Mouse (Mus musculus) limb, embryonic 14.5 days (tissue): Measurements from ENCODE around the gene Klhdc8a. TPM values are rescaled to one million over a fixed set of nuclear protein-coding genes. Genes with fewer than 3 reads are reported as not detected.

Source experiments
- ATAC-seq: fragments of 200-750 bp; cut with Nextera tagmentation; 2 replicates; pipeline ENCODE4 v1.8.0; 2017; ENCODE audit warnings: low read depth, moderate number of reproducible peaks, moderate TSS enrichment; ENCODE audit not compliant: low FRiP score
- DNase-seq: peaks from one replicate; pipeline ENCODE4 v3.0.0-alpha.2; 2015; ENCODE audit warnings: low spot score
- H3K27ac ChIP-seq: fragments of 300-500 bp; sonication (generic); replicated peaks from 2 replicates; pipeline ENCODE4 v1.5.1; 2014; ENCODE audit warnings: low read depth, mild to moderate bottlenecking, low read length, moderate library complexity, mixed read lengths
- H3K27me3 ChIP-seq: fragments of 300-500 bp; sonication (generic); 2 replicates; pipeline ENCODE4 v1.6.1; 2014; ENCODE audit warnings: low read length, mixed read lengths; ENCODE audit not compliant: control insufficient read depth, insufficient read depth
- H3K36me3 ChIP-seq: fragments of 300-500 bp; sonication (generic); 2 replicates; pipeline ENCODE4 v1.6.1; 2014; ENCODE audit warnings: mild to moderate bottlenecking, low read length, moderate library complexity, mixed read lengths; ENCODE audit not compliant: control insufficient read depth, insufficient read depth
- H3K4me1 ChIP-seq: fragments of 300-500 bp; sonication (generic); 2 replicates; pipeline ENCODE4 v1.6.1; 2014; ENCODE audit warnings: antibody characterized with exemption, low read length, mixed read lengths; ENCODE audit not compliant: control insufficient read depth, insufficient read depth
- H3K4me2 ChIP-seq: fragments of 300-500 bp; sonication (generic); replicated peaks from 2 replicates; pipeline ENCODE4 v1.6.1; 2014; ENCODE audit warnings: low read depth, mild to moderate bottlenecking, low read length, moderate library complexity; ENCODE audit not compliant: severe bottlenecking
- H3K4me3 ChIP-seq: fragments of 300-500 bp; sonication (generic); replicated peaks from 2 replicates; pipeline ENCODE4 v1.5.1; 2014; ENCODE audit warnings: low read length
- H3K9ac ChIP-seq: fragments of 300-500 bp; sonication (generic); 2 replicates; pipeline ENCODE4 v1.6.1; 2014; ENCODE audit warnings: mild to moderate bottlenecking, low read depth, low read length, moderate library complexity; ENCODE audit not compliant: severe bottlenecking
- H3K9me3 ChIP-seq: fragments of 300-500 bp; sonication (generic); 2 replicates; pipeline ENCODE4 v1.6.1; 2016; ENCODE audit warnings: low read length; ENCODE audit not compliant: control insufficient read depth
- POLR2A ChIP-seq: fragments of 200-500 bp; IDR thresholded peaks from 2 replicates; pipeline ENCODE4 v1.8.0; 2012; ENCODE audit warnings: inconsistent platforms, mild to moderate bottlenecking, moderate library complexity, borderline replicate concordance; ENCODE audit not compliant: insufficient read depth, insufficient read length; ENCODE audit errors: extremely low read depth
- WGBS: fragments of 180-500 bp; shearing (Covaris S2); extraction: QIAGEN DNeasy Blood & Tissue Kit; methylation state at CpG from one replicate; pipeline ENCODE4 v1.1.7; 2014; 5-methylcytosine and 5-hydroxymethylcytosine counted together
- polyA plus RNA-seq, 2 experiments: library from polyadenylated mRNA; depleted of rRNA in 1 of 2; stranded (reverse) in 1 of 2; unstranded in 1 of 2; fragments of >200 nt; fragmentation: Nextera tagmentation in 1 of 2; extraction: Ambion mirVana in 1 of 2; gene quantifications; 2 replicates each; pipeline versions ENCODE4 v1.2.1 to v1.2.3; 2012 to 2014

Klhdc8a gene
- polyA plus RNA-seq, 2 experiments = 0.07 to 0.10 TPM

- no peaks in the 10 kb centered on the region for H3K27me3 ChIP-seq
- no peak overlapping the region for H3K4me2 ChIP-seq
- H3K9me3 ChIP-seq = no peaks in the 10 kb centered on the region
- no peaks in the 10 kb centered on the region for H3K36me3 ChIP-seq
- no peak overlapping the region for H3K4me3 ChIP-seq
- peak; percentile 38; the same call in 1 of the 2 replicates for ATAC-seq
- H3K4me1 ChIP-seq = peaks cover 17% of the 10 kb centered on the region
- no peak overlapping the region for H3K9ac ChIP-seq
- peak overlapping the region; percentile 43; the same call in 1 of the 2 replicates for H3K27ac ChIP-seq
- WGBS = 33% methylated on average over 11 of the region's 11 CpGs
- DNase-seq = no peak
- TF ChIP-seq POLR2A = no peak
Observed at GRCm38 (mm10) chr1:132290921-132291675, 7.3 kb upstream of the Klhdc8a start.

GRCm38 (mm10) chr1:132291706-132292105 lies 6.7 kb upstream of the Klhdc8a start:
- ATAC-seq = peak; percentile 36; the same call in 1 of the 2 replicates
- TF ChIP-seq POLR2A = no peak
- DNase-seq = no peak

GRCm38 (mm10) chr1:132292318-132293129 lies 5.9 kb upstream of the Klhdc8a start:
- H3K9me3 ChIP-seq = no peaks in the 10 kb centered on the region
- no peak for TF ChIP-seq POLR2A
- peaks cover 17% of the 10 kb centered on the region for H3K4me1 ChIP-seq
- no peak for DNase-seq
- no peaks in the 10 kb centered on the region for H3K36me3 ChIP-seq
- 0 out of 2 replicates have a peak, but pooled peaks have one; percentile 31 for ATAC-seq
- H3K27ac ChIP-seq = peak overlapping the region; percentile 43; the same call in 1 of the 2 replicates
- WGBS = 25% methylated on average over 21 of the region's 21 CpGs
- peaks cover 6% of the 10 kb centered on the region for H3K27me3 ChIP-seq
- no peak overlapping the region for H3K4me2 ChIP-seq
- H3K4me3 ChIP-seq = no peak overlapping the region
- H3K9ac ChIP-seq = no peak overlapping the region

More at GRCm38 (mm10) chr1:132291706-132292105, 6.7 kb upstream of the Klhdc8a start:
- Histone ChIP-seq H3K27ac (peak overlapping the region; percentile 43; the same call in 1 of the 2 replicates), H3K27me3 (no peaks in the 10 kb centered on the region), H3K4me3 (no peak overlapping the region), H3K4me2 (no peak overlapping the region; the same call in 1 of the 2 replicates), H3K9me3 (no peaks in the 10 kb centered on the region), H3K36me3 (no peaks in the 10 kb centered on the region), H3K9ac (no peak overlapping the region), H3K4me1 (peaks cover 17% of the 10 kb centered on the region)
- 11% methylated on average over 4 of the region's 4 CpGs for WGBS

- no peak for DNase-seq
- H3K9ac ChIP-seq = no peak overlapping the region
- H3K36me3 ChIP-seq = no peaks in the 10 kb centered on the region
- no peaks in the 10 kb centered on the region for H3K9me3 ChIP-seq
- no peak for TF ChIP-seq POLR2A
- no peak overlapping the region for H3K4me2 ChIP-seq
- no peak overlapping the region for H3K27ac ChIP-seq
- H3K4me1 ChIP-seq = peaks cover 25% of the 10 kb centered on the region
- H3K27me3 ChIP-seq = peaks cover 32% of the 10 kb centered on the region
- no peak for ATAC-seq
- H3K4me3 ChIP-seq = no peak overlapping the region
- 73% methylated on average over 7 of the region's 7 CpGs for WGBS
Observed at GRCm38 (mm10) chr1:132295506-132295905, 2.9 kb upstream of the Klhdc8a start.

GRCm38 (mm10) chr1:132296051-132296450 lies 2.4 kb upstream of the Klhdc8a start:
- peaks cover 25% of the 10 kb centered on the region for H3K4me1 ChIP-seq
- H3K36me3 ChIP-seq = no peaks in the 10 kb centered on the region
- no peak for ATAC-seq
- no peak overlapping the region for H3K9ac ChIP-seq
- WGBS = 75% methylated on average over 3 of the region's 3 CpGs
- no peak for DNase-seq
- no peaks in the 10 kb centered on the region for H3K9me3 ChIP-seq
- peaks cover 32% of the 10 kb centered on the region for H3K27me3 ChIP-seq
- no peak overlapping the region for H3K4me2 ChIP-seq
- TF ChIP-seq POLR2A = no peak
- H3K27ac ChIP-seq = no peak overlapping the region
- H3K4me3 ChIP-seq = no peak overlapping the region
